ENCODE assay signal across 9 mouse cellular contexts in the genomic region with DNA sequence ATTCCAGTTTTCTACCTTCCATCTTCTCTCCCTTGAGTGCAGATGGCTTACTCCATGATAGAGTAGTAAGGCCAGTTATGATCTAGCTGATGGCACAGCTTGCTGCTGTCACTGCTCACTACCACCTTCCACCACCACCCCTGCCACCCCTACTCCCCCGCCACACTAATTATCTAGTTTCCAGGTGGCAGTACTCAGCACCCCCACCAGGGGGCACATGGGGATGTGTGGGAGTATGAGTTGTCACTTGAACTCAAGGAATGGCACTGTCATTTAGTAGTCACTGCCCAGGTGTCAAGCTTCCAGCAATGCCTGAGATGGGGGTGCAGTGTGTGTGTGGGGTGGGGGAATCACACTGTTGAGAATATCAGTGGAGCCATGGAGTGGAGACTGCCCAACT. TPM values are rescaled to one million over a fixed set of nuclear protein-coding genes. Genes with fewer than 3 reads are reported as not detected.
A peak's percentile ranks its signal among the peaks of the same experiment; 100 is the strongest.
DNase-seq lines count a peak whose midpoint lies in the region; ATAC-seq and TF ChIP-seq lines count a peak whose summit lies in the region.
"Had no signal": no experiment of that assay in that cellular context is flagged by ENCODE, and none has a peak within 500 bp of the region (broad histone marks: within the 10 kb centered on the region; RNA-seq: fewer than 3 reads in every experiment).

No protein-coding gene starts in this region.

- no peak overlapping the region for H3K4me2 ChIP-seq in intestine, embryonic 14.5 days (ENCODE audit: low read length)
- H3K4me2 ChIP-seq in intestine, embryonic 15.5 days (replicated peaks) = no peak overlapping the region

- intact Hi-C loops in gastrocnemius, adult 2 months (cut with DNase I) = loop anchor here (1.0 to 5.0 kb wide), 3 partner anchors 106 to 211 kb away; no protein-coding TSS in a partner anchor

- peak; percentile 76 for TF ChIP-seq CTCF in gastrocnemius, adult 2 months (IDR thresholded peaks at IDR 0.05)

- no peak overlapping the region for H3K27ac ChIP-seq in intestine, embryonic 14.5 days (ENCODE audit: low read depth)
- H3K27ac ChIP-seq in intestine, embryonic 15.5 days = no peak overlapping the region
- H3K27ac ChIP-seq in gastrocnemius, adult 2 months = no peak overlapping the region
- no peak overlapping the region for H3K27ac ChIP-seq in limb, embryonic 10.5 days

- no peaks in the 10 kb centered on the region for H3K9me3 ChIP-seq in intestine, embryonic 14.5 days (ENCODE audit: control insufficient read depth, low read length)
- no peaks in the 10 kb centered on the region for H3K9me3 ChIP-seq in intestine, embryonic 15.5 days
- no peaks in the 10 kb centered on the region for H3K9me3 ChIP-seq in limb, embryonic 10.5 days (replicated peaks)

- H3K27me3 ChIP-seq in intestine, embryonic 14.5 days (replicated peaks; ENCODE audit: control insufficient read depth, insufficient read depth, low read length) = no peaks in the 10 kb centered on the region
- no peaks in the 10 kb centered on the region for H3K27me3 ChIP-seq in intestine, embryonic 15.5 days (replicated peaks)
- H3K27me3 ChIP-seq in limb, embryonic 10.5 days (ENCODE audit: low read depth, poor library complexity, severe bottlenecking) = peaks cover 31% of the 10 kb centered on the region

- H3K9ac ChIP-seq in intestine, embryonic 14.5 days (ENCODE audit: low read length) = no peak overlapping the region
- H3K9ac ChIP-seq in intestine, embryonic 15.5 days = no peak overlapping the region

- 0% methylated on average over 1 of the region's 1 CpGs for WGBS in intestine, embryonic 14.5 days
- WGBS in intestine, embryonic 15.5 days = 16% methylated on average over 1 of the region's 1 CpGs
- 15% methylated on average over 1 of the region's 1 CpGs for WGBS in limb, embryonic 10.5 days

- no peak for ATAC-seq in intestine, embryonic 14.5 days (replicated peaks; ENCODE audit: low FRiP score, low TSS enrichment, low read depth)
- no peak for ATAC-seq in intestine, embryonic 15.5 days

- H3K4me3 ChIP-seq in intestine, embryonic 14.5 days (ENCODE audit: low read depth, low read length) = no peak overlapping the region
- H3K4me3 ChIP-seq in intestine, embryonic 15.5 days (replicated peaks) = no peak overlapping the region
- no peak overlapping the region for H3K4me3 ChIP-seq in gastrocnemius, adult 2 months
- no peak overlapping the region for H3K4me3 ChIP-seq in limb, embryonic 10.5 days

- no peaks in the 10 kb centered on the region for H3K4me1 ChIP-seq in intestine, embryonic 14.5 days (replicated peaks; ENCODE audit: control insufficient read depth, insufficient read depth, low read length)
- no peaks in the 10 kb centered on the region for H3K4me1 ChIP-seq in intestine, embryonic 15.5 days (replicated peaks)
- no peaks in the 10 kb centered on the region; the same call in 1 of the 2 replicates for H3K4me1 ChIP-seq in limb, embryonic 10.5 days

- peak; percentile 86 for DNase-seq in intestine, embryonic 14.5 days (ENCODE audit: low spot score)
- peak; percentile 50 to 68 for DNase-seq in CD8-positive naive resting alpha-beta T cell, adult 2 months (ENCODE audit: low read depth in 2 of 2, low spot score in 2 of 2)
- peak; percentile 88 for DNase-seq in adrenal gland, postnatal 10 days
- DNase-seq in gastrocnemius, adult 2 months = peak; percentile 77
- DNase-seq in limb, embryonic 10.5 days (ENCODE audit: low spot score) = peak; percentile 79
- DNase-seq in retina, embryonic 14.5 days (ENCODE audit: low spot score) = peak; percentile 78
- DNase-seq in urinary bladder, postnatal 36 days (ENCODE audit: low spot score in 2 of 2) = peak; percentile 54 to 60

- no peaks in the 10 kb centered on the region for H3K36me3 ChIP-seq in intestine, embryonic 14.5 days (ENCODE audit: control insufficient read depth, insufficient read depth, low read length)
- no peaks in the 10 kb centered on the region for H3K36me3 ChIP-seq in intestine, embryonic 15.5 days
- no peaks in the 10 kb centered on the region for H3K36me3 ChIP-seq in limb, embryonic 10.5 days

RNA-seq across cellular contexts. Expression of gene 7530416G11Rik, which starts 25.4 kb away (rescaled TPM):
- not detected in 2 replicates for polyA plus RNA-seq in intestine, embryonic 14.5 days (2014; fragmentation: Nextera tagmentation; extraction: Ambion mirVana)
- polyA plus RNA-seq in intestine, embryonic 15.5 days (2015; fragmentation: Nextera tagmentation; extraction: Ambion mirVana) = not detected in 2 replicates
- total RNA-seq in adrenal gland, postnatal 10 days (2021) = not detected
- not detected for total RNA-seq in gastrocnemius, adult 2 months (2021)
- not detected in 2 replicates for polyA plus RNA-seq in limb, embryonic 10.5 days (2016; fragmentation: Nextera tagmentation; extraction: Ambion mirVana)
- polyA plus RNA-seq: lung, embryonic 16.5 days had no signal
